ENCODE assay signal across 8 mouse cellular contexts in the genomic region with DNA sequence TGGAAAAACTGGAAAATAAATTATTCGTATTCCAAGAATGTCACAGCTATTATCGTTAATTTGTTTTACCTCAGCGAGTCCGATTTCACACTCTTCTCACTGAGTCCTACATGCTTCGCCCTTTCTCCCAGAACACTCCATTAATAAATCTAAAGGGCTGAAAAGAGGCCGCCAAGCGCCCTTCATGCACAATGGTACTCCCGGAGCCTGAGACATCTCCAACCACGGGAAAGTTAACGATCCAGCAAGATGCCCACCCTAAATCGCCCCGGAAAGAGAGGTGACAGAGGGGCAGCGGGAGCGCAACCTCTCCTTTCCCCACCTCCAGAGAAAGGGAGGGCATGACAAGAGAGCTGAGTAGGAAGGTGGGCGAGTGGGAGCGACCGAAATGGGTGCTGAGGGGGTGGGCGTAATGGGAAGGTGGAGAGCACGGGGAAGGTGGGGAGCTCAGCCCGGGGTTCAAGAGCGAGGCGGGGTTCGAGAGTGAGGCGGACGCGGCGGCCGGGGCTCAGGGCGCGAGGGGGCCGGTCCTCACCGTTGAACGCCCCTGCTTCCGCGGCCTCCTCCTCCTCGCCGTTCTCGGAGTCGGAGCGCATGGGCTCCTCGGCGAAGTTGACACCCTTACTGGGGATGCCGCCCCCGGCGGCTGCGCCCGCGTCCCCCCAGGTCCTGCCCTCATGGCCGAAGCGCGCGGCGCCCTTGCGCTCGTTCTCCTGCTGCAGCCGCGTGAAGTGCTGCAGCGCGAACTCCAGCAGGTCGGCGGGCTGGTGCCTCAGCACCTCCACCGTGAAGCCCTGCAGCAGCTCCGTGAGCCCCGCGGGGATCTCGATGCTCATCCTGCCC. TPM values are rescaled to one million over a fixed set of nuclear protein-coding genes. Genes with fewer than 3 reads are reported as not detected.
DNase-seq lines count a peak whose midpoint lies in the region; ATAC-seq and TF ChIP-seq lines count a peak whose summit lies in the region.

No protein-coding gene starts in this region.

- H3K4me3 ChIP-seq in embryonic fibroblast, embryonic 13.5 days (ENCODE audit: insufficient read depth, low read length) = peak overlapping the region; percentile 68
- H3K4me3 ChIP-seq in hindbrain, embryonic 14.5 days (replicated peaks; ENCODE audit: low read length) = peak overlapping the region; percentile 95
- H3K4me3 ChIP-seq in megakaryocyte, embryonic 14.5 days (replicated peaks) = peak overlapping the region; percentile 99
- H3K4me3 ChIP-seq in stomach, postnatal 0 days (ENCODE audit: low read depth, low read length) = peak overlapping the region; percentile 66

- TF ChIP-seq POLR2A in embryonic fibroblast, embryonic 13.5 days (IDR thresholded peaks at IDR 0.05; ENCODE audit: low read depth, low read length) = no peak

- H3K27me3 ChIP-seq in hindbrain, embryonic 14.5 days (ENCODE audit: control insufficient read depth, insufficient read depth, low read length) = no peaks in the 10 kb centered on the region
- H3K27me3 ChIP-seq in megakaryocyte, embryonic 14.5 days (replicated peaks) = no peaks in the 10 kb centered on the region
- H3K27me3 ChIP-seq in stomach, postnatal 0 days (ENCODE audit: control insufficient read depth, insufficient read depth, low read length) = no peaks in the 10 kb centered on the region

- H3K27ac ChIP-seq in embryonic fibroblast, embryonic 13.5 days (ENCODE audit: insufficient read depth, low read length) = peak overlapping the region; percentile 59; the same call in 1 of the 2 replicates
- H3K27ac ChIP-seq in hindbrain, embryonic 14.5 days = peak overlapping the region; percentile 99
- peak overlapping the region; percentile 84 for H3K27ac ChIP-seq in stomach, postnatal 0 days (replicated peaks)

- H3K9me3 ChIP-seq in hindbrain, embryonic 14.5 days (ENCODE audit: control insufficient read depth, low read length) = no peaks in the 10 kb centered on the region
- no peaks in the 10 kb centered on the region for H3K9me3 ChIP-seq in megakaryocyte, embryonic 14.5 days
- no peaks in the 10 kb centered on the region for H3K9me3 ChIP-seq in stomach, postnatal 0 days (ENCODE audit: control insufficient read depth, low read length)

- TF ChIP-seq CTCF in embryonic fibroblast, embryonic 13.5 days (IDR thresholded peaks at IDR 0.05; ENCODE audit: borderline replicate concordance, insufficient read depth, low read length) = no peak
- no peak for TF ChIP-seq CTCF in stomach, postnatal 0 days (IDR thresholded peaks at IDR 0.05; ENCODE audit: low read depth)

- peak overlapping the region; percentile 52 for H3K4me2 ChIP-seq in hindbrain, embryonic 14.5 days (replicated peaks)
- peak overlapping the region; percentile 94 for H3K4me2 ChIP-seq in stomach, postnatal 0 days (replicated peaks; ENCODE audit: low read depth)

- TF ChIP-seq EP300 in stomach, postnatal 0 days (optimal IDR thresholded peaks at IDR 0.05) = no peak

- peaks cover 8% of the 10 kb centered on the region for H3K4me1 ChIP-seq in embryonic fibroblast, embryonic 13.5 days (ENCODE audit: control insufficient read depth, insufficient read depth, low read length)
- H3K4me1 ChIP-seq in hindbrain, embryonic 14.5 days (replicated peaks; ENCODE audit: control insufficient read depth, insufficient read depth, low read length) = peaks cover 34% of the 10 kb centered on the region
- H3K4me1 ChIP-seq in megakaryocyte, embryonic 14.5 days = peaks cover 56% of the 10 kb centered on the region
- no peaks in the 10 kb centered on the region for H3K4me1 ChIP-seq in stomach, postnatal 0 days (replicated peaks; ENCODE audit: control insufficient read depth, insufficient read depth)

- no peaks in the 10 kb centered on the region for H3K36me3 ChIP-seq in hindbrain, embryonic 14.5 days (replicated peaks; ENCODE audit: control insufficient read depth, insufficient read depth)
- H3K36me3 ChIP-seq in megakaryocyte, embryonic 14.5 days (replicated peaks; ENCODE audit: low read length) = peaks cover 44% of the 10 kb centered on the region
- H3K36me3 ChIP-seq in stomach, postnatal 0 days (ENCODE audit: control insufficient read depth, insufficient read depth, low read length) = no peaks in the 10 kb centered on the region

- peak; percentile 11 to 15 for DNase-seq in cerebellum, postnatal 36 days
- DNase-seq in cerebellum, adult 11 months = no peak
- DNase-seq in spleen, adult 12 weeks (ENCODE audit: low spot score) = peak; percentile 39
- no peak for DNase-seq in spleen, postnatal 14 days (ENCODE audit: low spot score in 2 of 2)
- peak; percentile 63 for DNase-seq in hindbrain, embryonic 14.5 days (ENCODE audit: low spot score)
- peak; percentile 24 for DNase-seq in stomach, postnatal 0 days (ENCODE audit: low spot score)

- peak overlapping the region; percentile 98 for H3K9ac ChIP-seq in hindbrain, embryonic 14.5 days
- H3K9ac ChIP-seq in stomach, postnatal 0 days (ENCODE audit: low read length) = peak overlapping the region; percentile 73

- peak; percentile 79 for ATAC-seq in hindbrain, embryonic 14.5 days (ENCODE audit: low FRiP score)
- ATAC-seq in stomach, postnatal 0 days (ENCODE audit: low FRiP score, low TSS enrichment) = peak; percentile 75

- under 1% methylated on average over 49 of the region's 66 CpGs for WGBS in hindbrain, embryonic 14.5 days
- under 1% methylated on average over 35 of the region's 66 CpGs for WGBS in stomach, postnatal 0 days

RNA-seq across cellular contexts. Expression of a gene that starts 0.6 kb away (rescaled TPM):
- 36.2 and 50.5 TPM in 2 replicates for polyA plus RNA-seq in embryonic fibroblast, embryonic 13.5 days (2011; ENCODE audit: insufficient read length, low read depth, missing spikeins)
- polyA plus RNA-seq in hindbrain, embryonic 14.5 days (2014; fragmentation: Nextera tagmentation; extraction: Ambion mirVana) = 169 and 207 TPM in 2 replicates
- 110 and 158 TPM in 2 replicates for polyA plus RNA-seq in megakaryocyte, embryonic 14.5 days (2012; ENCODE audit: insufficient read depth, low replicate concordance)
- 16.3 and 17.9 TPM in 2 replicates for polyA plus RNA-seq in stomach, postnatal 0 days (2015; fragmentation: Nextera tagmentation; extraction: Ambion mirVana)

Comparison
In these comparisons a context has a peak if more than half of its experiments do, and no peak if none do; other contexts are left out.
1. DNase-seq: peak in cerebellum, postnatal 36 days (2 of 2), spleen, adult 12 weeks (single experiment), hindbrain, embryonic 14.5 days (single experiment) and stomach, postnatal 0 days (single experiment); none in cerebellum, adult 11 months (single experiment) and spleen, postnatal 14 days (0 of 2).
2. Peak in every context shown above with its lines, with median percentiles within 50 percentile points of each other: H3K27ac ChIP-seq and H3K4me3 ChIP-seq.